Mouse (Mus musculus) granulocyte monocyte progenitor cell, adult 5-6 weeks (primary cell): Measurements from ENCODE around the gene Tedc1. TPM values are rescaled to one million over a fixed set of nuclear protein-coding genes. Genes with fewer than 3 reads are reported as not detected.
"Not testable (repeated sequence)": the region's sequence is repeated elsewhere in the genome, so short reads cannot be mapped to it uniquely, and the experiment has no call there.

ENCODE experiments used
- ATAC-seq: replicated peaks from 2 replicates; pipeline ENCODE4 v1.8.0; 2016; ENCODE audit warnings: mild to moderate bottlenecking, moderate TSS enrichment, inconsistent platforms; ENCODE audit not compliant: poor library complexity, severe bottlenecking
- total RNA-seq, 2 experiments: library from RNA; stranded (forward) in 1 of 2; stranded (reverse) in 1 of 2; fragments of 200-712, 200-1000 nt in 1 of 2; fragments of >200 nt in 1 of 2; fragmentation: Nextera tagmentation in 1 of 2; gene quantifications; 2 replicates each; pipeline ENCODE4 v1.2.3; 2014 to 2017

Gene Tedc1
- total RNA-seq, 2 experiments from 2014 or later, result 6.5 to 22.6 TPM

GRCm38 (mm10) chr12:113188349-113189055, 32.3 kb downstream of the Tedc1 start:
- ATAC-seq, result no peak

DNA sequence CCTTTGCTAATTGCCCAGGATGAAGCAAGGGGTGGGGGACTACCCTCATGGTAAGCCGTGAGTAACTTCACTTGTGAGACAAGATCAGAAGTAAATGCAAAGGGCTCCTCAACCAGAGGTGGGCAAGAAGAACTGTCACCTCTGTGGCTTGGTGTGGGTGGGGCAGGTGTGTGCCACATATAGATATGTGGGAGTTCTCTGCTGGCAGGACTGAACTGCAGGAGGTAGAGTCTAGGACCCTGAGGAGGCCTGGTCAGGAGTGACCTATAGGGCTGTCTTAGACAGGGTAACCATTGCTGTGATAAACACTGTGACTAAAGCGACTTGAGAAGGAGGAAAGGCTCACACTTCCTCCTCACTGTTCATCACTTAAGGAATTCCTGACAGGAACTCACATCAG, 37.2 kb downstream of the Tedc1 start:
- no peak for ATAC-seq

DNA sequence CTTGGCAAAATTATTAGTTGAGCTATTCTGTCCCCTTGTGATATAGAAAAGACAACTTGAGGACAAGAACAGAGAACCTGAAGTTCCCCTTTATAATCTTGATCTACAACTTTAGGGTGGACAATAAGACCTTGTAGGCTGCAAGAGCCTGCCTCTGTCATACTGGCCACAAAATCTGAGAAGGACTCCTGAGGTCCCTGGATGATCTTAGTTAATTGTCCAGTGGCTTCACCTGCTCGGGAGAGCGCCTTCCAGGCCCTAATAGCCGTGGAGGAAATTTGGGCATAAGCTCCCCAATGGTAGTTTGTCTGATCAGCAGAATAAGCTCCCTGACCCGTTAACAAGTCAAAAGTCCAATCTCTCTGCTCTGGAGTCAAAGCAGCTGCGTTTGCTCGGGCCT, 42.9 kb downstream of the Tedc1 start:
- ATAC-seq, result not testable (repeated sequence)

DNA sequence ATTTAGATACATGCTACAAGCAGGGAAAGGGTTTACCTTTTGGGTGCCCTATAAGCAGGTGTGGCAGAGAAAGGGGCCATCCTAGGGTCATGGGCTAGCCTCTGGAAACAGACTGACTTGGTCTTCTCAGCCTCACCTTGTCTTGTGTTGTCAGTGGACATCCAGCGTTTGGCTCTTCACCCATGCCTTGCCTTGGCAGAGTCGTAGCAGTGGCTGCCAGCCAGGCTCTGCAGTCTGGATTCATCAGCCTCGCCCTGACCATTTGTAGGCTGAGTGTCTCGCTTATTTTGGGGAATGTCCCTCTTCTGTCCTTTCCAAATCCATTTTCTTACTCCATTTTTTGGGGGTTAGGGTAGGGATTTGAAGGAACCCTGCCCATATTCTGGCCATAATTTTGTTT, 45.1 kb downstream of the Tedc1 start:
- ATAC-seq, result no peak

DNA sequence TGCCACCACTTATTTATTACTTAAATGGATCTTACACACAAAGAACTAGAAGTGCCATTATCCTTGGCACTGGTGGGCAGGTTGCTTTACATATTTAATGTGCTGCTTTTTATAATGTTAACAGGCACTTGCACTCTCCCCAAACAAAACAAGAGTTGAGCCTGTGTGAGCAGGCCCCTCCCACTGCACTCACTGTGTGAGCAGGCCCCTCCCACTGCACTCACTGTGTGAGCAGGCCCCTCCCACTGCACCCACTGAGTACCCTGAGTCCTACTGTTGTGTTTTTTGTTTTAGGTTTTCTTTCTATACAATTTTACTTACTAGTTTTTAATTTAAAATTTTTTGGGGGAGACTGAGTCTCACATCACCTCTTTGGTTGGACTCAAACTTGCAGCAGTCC, 45.8 kb downstream of the Tedc1 start:
- no peak for ATAC-seq

DNA sequence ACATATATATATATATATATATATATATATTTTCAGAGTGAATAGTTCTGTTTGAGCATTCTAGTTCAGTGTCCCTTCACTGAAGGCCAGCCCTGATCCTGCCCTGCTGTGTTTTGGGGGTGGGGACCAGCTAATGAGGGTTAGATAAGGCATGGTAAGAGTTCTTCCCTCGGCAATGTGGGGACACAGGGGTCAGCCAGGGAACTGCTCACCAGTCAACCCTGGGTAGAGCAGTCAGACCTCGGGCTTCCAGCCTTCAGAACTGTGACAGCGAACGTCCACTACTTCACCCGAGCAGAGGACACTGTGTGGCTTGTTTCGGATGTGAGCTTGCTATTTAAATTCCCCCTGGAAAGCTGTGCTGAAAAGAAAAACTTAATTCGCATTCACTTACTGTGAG, 47.3 kb downstream of the Tedc1 start:
- ATAC-seq, result no peak

DNA sequence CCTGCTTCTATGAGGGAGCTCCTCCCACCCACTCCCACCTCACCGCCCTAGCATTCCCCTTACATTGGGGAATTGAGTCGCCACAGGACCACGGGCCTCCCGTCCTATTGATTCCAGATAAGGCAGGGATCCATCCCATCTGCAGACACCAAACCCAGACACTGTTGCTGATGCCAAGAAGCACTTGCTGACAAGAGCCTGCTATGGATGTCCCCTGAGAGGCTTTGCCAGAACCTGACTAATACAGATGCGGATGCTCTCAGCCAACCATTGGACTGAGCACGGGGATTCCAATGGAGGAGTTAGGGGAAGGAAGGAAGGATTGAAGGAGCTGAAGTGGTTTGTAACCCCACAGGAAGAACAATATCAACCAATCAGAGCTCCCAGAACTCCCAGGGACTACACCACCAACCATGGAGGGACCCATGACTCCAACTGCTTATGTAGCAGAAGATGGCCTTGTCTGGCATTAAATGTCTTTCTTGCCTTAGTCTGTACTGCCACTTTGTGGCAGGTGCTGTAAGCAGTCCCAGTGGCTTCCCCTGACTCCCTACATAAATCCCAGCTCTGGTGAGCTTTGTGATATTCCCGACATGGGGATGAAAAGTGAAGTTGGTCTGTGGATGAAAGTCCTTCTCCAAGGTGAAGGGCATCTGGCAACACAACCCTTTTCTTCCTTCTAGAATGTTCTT, 49.2 kb downstream of the Tedc1 start:
- no peak for ATAC-seq

DNA sequence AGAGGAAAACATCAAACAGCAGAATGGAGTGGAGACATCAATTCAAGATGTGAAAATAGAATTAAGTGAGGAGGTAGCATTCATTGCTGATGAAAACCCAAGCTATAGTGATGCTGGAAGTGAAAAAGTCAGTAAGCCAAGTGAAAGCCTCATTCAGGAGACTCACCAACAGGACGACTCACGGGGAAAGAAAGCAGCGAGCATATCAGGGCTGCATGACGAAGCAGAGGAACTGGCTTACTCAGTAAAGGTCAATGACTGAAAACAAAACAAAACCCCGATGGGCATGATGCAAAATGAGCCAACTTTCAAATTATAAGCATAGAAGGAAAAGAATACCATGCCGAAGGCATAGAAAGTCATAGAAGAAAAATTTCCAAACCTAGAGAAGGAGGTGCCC, 51.5 kb downstream of the Tedc1 start:
- ATAC-seq, result no peak

DNA sequence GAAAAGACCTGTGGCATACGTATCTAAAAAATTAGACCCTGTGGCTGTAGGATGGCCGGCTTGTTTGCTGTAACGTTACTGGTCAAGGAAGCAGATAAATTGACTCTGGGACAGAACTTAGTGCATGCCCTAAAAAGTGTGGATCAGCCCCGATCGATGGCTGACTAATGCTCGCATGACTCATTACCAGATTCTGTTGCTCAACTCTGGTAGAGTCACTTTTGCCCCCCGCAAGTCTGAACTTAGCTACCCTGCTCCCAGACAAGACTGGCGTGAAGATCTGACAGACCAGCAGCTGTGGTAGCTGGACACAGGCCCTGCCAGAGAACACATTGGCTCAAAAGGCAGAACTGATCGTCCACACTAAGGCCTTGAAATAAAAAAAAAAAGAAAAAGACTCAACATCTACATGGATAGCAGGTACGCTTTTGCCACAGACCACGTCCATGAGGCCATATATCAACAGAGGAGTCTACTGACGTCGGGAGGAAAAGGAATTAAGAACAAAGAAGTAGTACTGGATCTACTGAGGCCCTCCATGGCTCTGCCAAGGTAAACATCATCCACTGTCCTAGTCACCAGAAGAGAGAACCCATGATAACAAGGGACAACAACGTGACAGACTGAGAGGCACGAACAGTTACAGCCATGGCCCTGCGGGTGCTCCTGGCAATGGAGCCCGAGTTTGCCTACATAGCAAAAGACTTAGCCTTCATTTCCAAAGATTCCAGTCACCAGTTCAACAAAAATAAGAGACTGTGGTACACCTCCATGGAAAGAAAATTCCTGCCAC, 54.6 kb downstream of the Tedc1 start:
- peak; percentile 63 for ATAC-seq

DNA sequence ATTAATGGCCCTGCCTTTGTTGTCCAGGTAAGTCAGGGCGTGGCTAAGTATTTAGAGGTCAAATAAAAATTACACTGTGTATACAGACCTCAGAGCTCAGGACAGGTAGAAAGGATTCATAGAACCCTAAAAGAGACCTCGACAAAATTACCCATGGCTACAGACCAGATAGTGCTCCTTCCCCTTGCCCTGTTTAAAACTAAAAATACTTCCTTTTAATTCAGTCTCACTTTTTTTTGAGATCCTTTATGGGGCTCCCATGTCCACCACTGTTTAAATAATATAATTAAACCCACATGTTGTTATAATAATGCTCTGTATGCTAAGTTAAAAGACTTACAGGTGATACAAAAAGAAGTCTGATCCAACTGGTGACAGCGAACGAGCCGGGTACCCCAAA, 55.6 kb downstream of the Tedc1 start:
- ATAC-seq, result no peak

DNA sequence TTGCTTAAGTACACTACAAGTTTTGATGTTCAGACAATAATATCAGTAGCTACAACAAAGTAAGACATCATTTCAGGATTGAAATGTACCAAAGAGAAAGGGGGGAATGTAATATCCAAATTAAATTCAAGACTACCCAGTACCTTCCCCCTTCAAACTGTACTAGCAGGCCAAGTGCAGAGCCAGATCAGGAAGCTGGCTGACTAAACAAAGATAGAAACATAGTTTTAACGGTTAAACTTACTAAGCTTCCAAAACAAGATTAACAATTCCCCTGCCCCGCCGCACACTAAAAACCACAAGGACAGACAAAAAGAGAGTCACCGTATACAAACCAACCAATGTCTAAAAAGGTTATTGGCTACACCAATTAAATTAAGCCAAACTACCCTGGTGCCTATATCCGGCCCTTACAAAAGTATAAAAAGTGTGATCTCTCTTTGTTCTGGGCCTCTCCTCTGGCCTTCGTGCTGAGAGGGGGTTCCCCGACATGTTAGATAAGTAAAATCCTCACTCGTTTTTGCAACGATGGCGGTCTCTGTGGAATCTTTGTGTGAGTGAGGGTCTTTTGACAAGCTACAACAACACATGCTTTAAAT, 56.2 kb downstream of the Tedc1 start:
- no peak for ATAC-seq

DNA sequence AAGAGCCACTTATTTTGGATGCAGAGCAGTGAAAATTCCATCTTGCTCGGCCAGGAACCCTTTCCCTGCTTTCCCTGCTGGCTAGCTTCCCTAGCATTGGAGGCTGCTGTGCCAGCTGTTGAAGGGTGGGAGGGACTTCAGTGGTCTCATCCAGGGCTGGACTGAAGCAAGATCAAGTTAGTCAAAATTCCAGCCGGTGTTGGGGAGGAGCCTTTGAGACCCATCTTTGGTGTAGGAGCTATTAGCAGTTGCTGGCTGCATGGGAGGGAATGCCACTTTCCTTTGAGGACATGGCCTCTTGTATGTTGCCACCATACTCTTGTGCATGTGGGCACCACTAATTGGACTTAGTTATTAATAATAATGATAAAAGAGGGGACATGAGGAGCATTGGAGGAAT, 57.0 kb downstream of the Tedc1 start:
- ATAC-seq, result no peak

GRCm38 (mm10) chr12:113214072-113214808, 58.0 kb downstream of the Tedc1 start:
- no peak for ATAC-seq

DNA sequence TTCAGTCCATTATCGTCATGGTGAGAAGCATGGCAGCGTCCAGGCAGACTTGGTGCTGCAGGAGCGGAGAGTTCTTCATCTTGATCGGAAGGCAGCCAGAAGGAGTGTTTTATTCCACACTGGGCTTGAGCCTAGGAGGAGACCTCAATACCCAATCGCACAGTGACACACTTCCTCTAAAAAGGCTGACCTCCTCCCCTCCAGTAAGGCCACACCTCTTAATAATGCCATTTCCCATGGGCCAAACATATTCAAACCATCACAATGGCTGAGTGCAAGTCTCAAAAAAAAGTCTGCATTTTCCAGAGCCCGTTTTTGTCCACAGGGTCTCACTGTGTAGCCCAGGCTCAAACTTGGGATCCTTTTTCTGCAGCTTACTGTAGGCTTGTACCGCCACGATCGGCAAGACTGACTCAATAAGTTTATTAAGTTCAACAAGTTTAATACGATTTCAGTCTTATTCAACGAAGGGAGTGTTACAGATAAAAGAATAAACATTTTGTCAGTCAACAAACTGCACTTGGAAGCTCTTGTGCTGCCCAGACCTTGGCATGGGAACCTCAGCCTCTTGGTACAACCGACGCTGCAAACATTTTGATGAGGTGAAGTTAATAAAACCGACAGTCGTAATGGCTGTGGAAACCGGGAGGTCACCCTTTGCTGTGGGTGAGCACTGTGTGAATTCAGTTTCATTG, 58.9 kb downstream of the Tedc1 start:
- no peak for ATAC-seq

Other genes with a start within 250 kb of the Tedc1 start
- 0.95 and 1.0 TPM in 2 replicates for gene Jag2, start 226.6 kb upstream of the Tedc1 start, total RNA-seq (2014; fragmentation: Nextera tagmentation)
- gene Jag2, start 226.6 kb upstream of the Tedc1 start, total RNA-seq (2017), result 0.22 and 1.4 TPM in 2 replicates
- 15.9 and 33.3 TPM in 2 replicates for gene Nudt14, start 214.3 kb upstream of the Tedc1 start, total RNA-seq (2014; fragmentation: Nextera tagmentation)
- 16.6 and 25.4 TPM in 2 replicates for gene Nudt14, start 214.3 kb upstream of the Tedc1 start, total RNA-seq (2017)
- 2.4 and 10.5 TPM in 2 replicates for gene Btbd6, start 179.9 kb upstream of the Tedc1 start, total RNA-seq (2014; fragmentation: Nextera tagmentation)
- gene Btbd6, start 179.9 kb upstream of the Tedc1 start, total RNA-seq (2017), result 3.3 and 6.8 TPM in 2 replicates
- 38.7 and 42.6 TPM in 2 replicates for gene Brf1, start 155.7 kb upstream of the Tedc1 start, total RNA-seq (2014; fragmentation: Nextera tagmentation)
- gene Brf1, start 155.7 kb upstream of the Tedc1 start, total RNA-seq (2017), result 28.1 and 41.3 TPM in 2 replicates
- gene Pacs2, start 141.9 kb upstream of the Tedc1 start, total RNA-seq (2014; fragmentation: Nextera tagmentation), result 23.7 and 28.5 TPM in 2 replicates
- gene Pacs2, start 141.9 kb upstream of the Tedc1 start, total RNA-seq (2017), result 6.9 and 8.8 TPM in 2 replicates
- gene Tex22, start 81.9 kb upstream of the Tedc1 start, total RNA-seq (2014; fragmentation: Nextera tagmentation), result not detected in 2 replicates
- gene Tex22, start 81.9 kb upstream of the Tedc1 start, total RNA-seq (2017), result not detected in 2 replicates
- gene Mta1, start 58.1 kb upstream of the Tedc1 start, total RNA-seq (2014; fragmentation: Nextera tagmentation), result 73.6 and 85.1 TPM in 2 replicates
- 21.0 and 27.6 TPM in 2 replicates for gene Mta1, start 58.1 kb upstream of the Tedc1 start, total RNA-seq (2017)
- gene Crip2, start 16.2 kb upstream of the Tedc1 start, total RNA-seq (2014; fragmentation: Nextera tagmentation), result not detected in 2 replicates
- 0.46 TPM in 1 of 2 replicates, not detected in the other for gene Crip2, start 16.2 kb upstream of the Tedc1 start, total RNA-seq (2017)
- gene Crip1, start 10.1 kb upstream of the Tedc1 start, total RNA-seq (2014; fragmentation: Nextera tagmentation), result 161 and 242 TPM in 2 replicates
- 84.6 and 103 TPM in 2 replicates for gene Crip1, start 10.1 kb upstream of the Tedc1 start, total RNA-seq (2017)
- 0.17 TPM in 1 of 2 replicates, not detected in the other for gene Tmem121, start 29.5 kb downstream of the Tedc1 start, total RNA-seq (2014; fragmentation: Nextera tagmentation)
- not detected in 2 replicates for gene Tmem121, start 29.5 kb downstream of the Tedc1 start, total RNA-seq (2017)